Mouse (Mus musculus): ENCODE measurements at regions not wholly inside any gene's neighbourhood (a gene's known extent, or its start where the extent isn't known, plus 50 kb on each side); places are given as distances from the start of the nearest gene placed in this dataset.

- H3ac ChIP-seq (ENCODE audit: control insufficient read depth, insufficient read length, low read depth): no peak overlapping the region
- H3K36me3 ChIP-seq (ENCODE audit: control insufficient read depth, insufficient read depth): no peaks in the 10 kb centered on the region
- no peaks in the 10 kb centered on the region for H3K79me3 ChIP-seq (ENCODE audit: low read depth)
- H3K79me2 ChIP-seq (ENCODE audit: control insufficient read depth, insufficient read depth): no peaks in the 10 kb centered on the region
- H3K27me3 ChIP-seq (ENCODE audit: control insufficient read depth, insufficient read depth, insufficient read length): peaks cover 4% of the 10 kb centered on the region
- TF ChIP-seq USF1 (IDR thresholded peaks at IDR 0.05; ENCODE audit: low read depth): no peak
- H3K4me3 ChIP-seq (ENCODE audit: insufficient read depth, poor library complexity, severe bottlenecking): no peak overlapping the region
Observed at GRCm38 (mm10) chr5:118857001-118857400, 296.5 kb downstream of the Med13l start.

- Histone ChIP-seq H3K79me2 (ENCODE audit: control insufficient read depth, insufficient read depth) (no peaks in the 10 kb centered on the region), H3K36me3 (ENCODE audit: control insufficient read depth, insufficient read depth) (no peaks in the 10 kb centered on the region), H3K4me3 (ENCODE audit: insufficient read depth, poor library complexity, severe bottlenecking) (no peak overlapping the region), H3ac (ENCODE audit: control insufficient read depth, insufficient read length, low read depth) (no peak overlapping the region), H3K27me3 (ENCODE audit: control insufficient read depth, insufficient read depth, insufficient read length) (peaks cover 4% of the 10 kb centered on the region), H3K79me3 (ENCODE audit: low read depth) (no peaks in the 10 kb centered on the region)
- no peak for TF ChIP-seq USF1 (IDR thresholded peaks at IDR 0.05; ENCODE audit: low read depth)
- no peak for TF ChIP-seq MYOD1 (IDR thresholded peaks at IDR 0.05; ENCODE audit: control insufficient read depth, insufficient read length, low read depth)
- no peak for TF ChIP-seq FOSL1 (IDR thresholded peaks at IDR 0.05; ENCODE audit: insufficient read depth, low read length, poor library complexity, severe bottlenecking)
- no peak for TF ChIP-seq CTCF (IDR thresholded peaks at IDR 0.05; ENCODE audit: control insufficient read depth, insufficient read depth, insufficient read length)
- no peak for TF ChIP-seq CEBPB (IDR thresholded peaks at IDR 0.05; ENCODE audit: low read depth)
- no peak for TF ChIP-seq MYOG (IDR thresholded peaks at IDR 0.05; ENCODE audit: control insufficient read depth, extremely low read depth, insufficient read length)
- no peak for TF ChIP-seq MAX (IDR thresholded peaks at IDR 0.05)
Observed at GRCm38 (mm10) chr5:118861143-118861847, 300.8 kb downstream of the Med13l start.

GRCm38 (mm10) chr5:118867511-118867910, 307.0 kb downstream of the Med13l start:
- H3ac ChIP-seq (ENCODE audit: control insufficient read depth, insufficient read length, low read depth): no peak overlapping the region
- no peak overlapping the region for H3K4me3 ChIP-seq (ENCODE audit: insufficient read depth, poor library complexity, severe bottlenecking)

GRCm38 (mm10) chr5:118869330-118869729, 308.9 kb downstream of the Med13l start:
- Histone ChIP-seq H3ac (ENCODE audit: control insufficient read depth, insufficient read length, low read depth) (no peak overlapping the region), H3K4me3 (ENCODE audit: insufficient read depth, poor library complexity, severe bottlenecking) (no peak overlapping the region), H3K36me3 (ENCODE audit: control insufficient read depth, insufficient read depth) (no peaks in the 10 kb centered on the region), H3K79me2 (ENCODE audit: control insufficient read depth, insufficient read depth) (no peaks in the 10 kb centered on the region), H3K27me3 (ENCODE audit: control insufficient read depth, insufficient read depth, insufficient read length) (no peaks in the 10 kb centered on the region), H3K79me3 (ENCODE audit: low read depth) (no peaks in the 10 kb centered on the region)
- TF ChIP-seq USF1 (IDR thresholded peaks at IDR 0.05; ENCODE audit: low read depth) (no peak), FOSL1 (IDR thresholded peaks at IDR 0.05; ENCODE audit: insufficient read depth, low read length, poor library complexity, severe bottlenecking) (no peak), MYOD1 (IDR thresholded peaks at IDR 0.05; ENCODE audit: control insufficient read depth, insufficient read length, low read depth) (no peak), CTCF (IDR thresholded peaks at IDR 0.05; ENCODE audit: control insufficient read depth, insufficient read depth, insufficient read length) (no peak), CEBPB (IDR thresholded peaks at IDR 0.05; ENCODE audit: low read depth) (no peak), MAX (IDR thresholded peaks at IDR 0.05) (no peak), MYOG (IDR thresholded peaks at IDR 0.05; ENCODE audit: control insufficient read depth, extremely low read depth, insufficient read length) (no peak)

More at GRCm38 (mm10) chr5:118867511-118867910, 307.0 kb downstream of the Med13l start:
- Histone ChIP-seq H3K27me3 (ENCODE audit: control insufficient read depth, insufficient read depth, insufficient read length) (no peaks in the 10 kb centered on the region), H3K79me2 (ENCODE audit: control insufficient read depth, insufficient read depth) (no peaks in the 10 kb centered on the region), H3K79me3 (ENCODE audit: low read depth) (no peaks in the 10 kb centered on the region), H3K36me3 (ENCODE audit: control insufficient read depth, insufficient read depth) (no peaks in the 10 kb centered on the region)
- TF ChIP-seq FOSL1 (IDR thresholded peaks at IDR 0.05; ENCODE audit: insufficient read depth, low read length, poor library complexity, severe bottlenecking): no peak
- no peak for TF ChIP-seq USF1 (IDR thresholded peaks at IDR 0.05; ENCODE audit: low read depth)
- TF ChIP-seq MYOD1 (IDR thresholded peaks at IDR 0.05; ENCODE audit: control insufficient read depth, insufficient read length, low read depth): no peak
- no peak for TF ChIP-seq MAX (IDR thresholded peaks at IDR 0.05)
- TF ChIP-seq MYOG (IDR thresholded peaks at IDR 0.05; ENCODE audit: control insufficient read depth, extremely low read depth, insufficient read length): no peak
- TF ChIP-seq CTCF (IDR thresholded peaks at IDR 0.05; ENCODE audit: control insufficient read depth, insufficient read depth, insufficient read length): no peak
- TF ChIP-seq CEBPB (IDR thresholded peaks at IDR 0.05; ENCODE audit: low read depth): no peak

GRCm38 (mm10) chr5:118873871-118874270, 313.4 kb downstream of the Med13l start:
- Histone ChIP-seq H3ac (ENCODE audit: control insufficient read depth, insufficient read length, low read depth) (no peak overlapping the region), H3K79me2 (ENCODE audit: control insufficient read depth, insufficient read depth) (no peaks in the 10 kb centered on the region), H3K4me3 (ENCODE audit: insufficient read depth, poor library complexity, severe bottlenecking) (no peak overlapping the region), H3K36me3 (ENCODE audit: control insufficient read depth, insufficient read depth) (no peaks in the 10 kb centered on the region), H3K27me3 (ENCODE audit: control insufficient read depth, insufficient read depth, insufficient read length) (no peaks in the 10 kb centered on the region), H3K79me3 (ENCODE audit: low read depth) (no peaks in the 10 kb centered on the region)
- TF ChIP-seq CTCF (IDR thresholded peaks at IDR 0.05; ENCODE audit: control insufficient read depth, insufficient read depth, insufficient read length): no peak
- TF ChIP-seq USF1 (IDR thresholded peaks at IDR 0.05; ENCODE audit: low read depth): no peak
- no peak for TF ChIP-seq MYOD1 (IDR thresholded peaks at IDR 0.05; ENCODE audit: control insufficient read depth, insufficient read length, low read depth)
- TF ChIP-seq MAX (IDR thresholded peaks at IDR 0.05): no peak
- no peak for TF ChIP-seq FOSL1 (IDR thresholded peaks at IDR 0.05; ENCODE audit: insufficient read depth, low read length, poor library complexity, severe bottlenecking)
- no peak for TF ChIP-seq CEBPB (IDR thresholded peaks at IDR 0.05; ENCODE audit: low read depth)

GRCm38 (mm10) chr5:118875096-118875637, 314.7 kb downstream of the Med13l start:
- no peak overlapping the region for H3K4me3 ChIP-seq (ENCODE audit: insufficient read depth, poor library complexity, severe bottlenecking)
- TF ChIP-seq CEBPB (IDR thresholded peaks at IDR 0.05; ENCODE audit: low read depth) (no peak), MYOD1 (IDR thresholded peaks at IDR 0.05; ENCODE audit: control insufficient read depth, insufficient read length, low read depth) (no peak), MAX (IDR thresholded peaks at IDR 0.05) (no peak), CTCF (IDR thresholded peaks at IDR 0.05; ENCODE audit: control insufficient read depth, insufficient read depth, insufficient read length) (no peak), MYOG (IDR thresholded peaks at IDR 0.05; ENCODE audit: control insufficient read depth, extremely low read depth, insufficient read length) (no peak), FOSL1 (IDR thresholded peaks at IDR 0.05; ENCODE audit: insufficient read depth, low read length, poor library complexity, severe bottlenecking) (no peak), USF1 (IDR thresholded peaks at IDR 0.05; ENCODE audit: low read depth) (no peak)
- no peaks in the 10 kb centered on the region for H3K79me3 ChIP-seq (ENCODE audit: low read depth)
- no peaks in the 10 kb centered on the region for H3K36me3 ChIP-seq (ENCODE audit: control insufficient read depth, insufficient read depth)
- no peaks in the 10 kb centered on the region for H3K27me3 ChIP-seq (ENCODE audit: control insufficient read depth, insufficient read depth, insufficient read length)
- no peaks in the 10 kb centered on the region for H3K79me2 ChIP-seq (ENCODE audit: control insufficient read depth, insufficient read depth)
- no peak overlapping the region for H3ac ChIP-seq (ENCODE audit: control insufficient read depth, insufficient read length, low read depth)
